Mouse (Mus musculus) T-helper 2 cell (primary cell): ENCODE results near the gene Fbxl17.

Experiments used
- in situ Hi-C: fragments of 300-600 bp; cut with MboI, MseI; formaldehyde crosslinking; loops from one replicate; pipeline ENCODE4 v1.15.1; 2025; ENCODE audit warnings: high pct_unique_total_duplicates

Fbxl17 gene

DNA sequence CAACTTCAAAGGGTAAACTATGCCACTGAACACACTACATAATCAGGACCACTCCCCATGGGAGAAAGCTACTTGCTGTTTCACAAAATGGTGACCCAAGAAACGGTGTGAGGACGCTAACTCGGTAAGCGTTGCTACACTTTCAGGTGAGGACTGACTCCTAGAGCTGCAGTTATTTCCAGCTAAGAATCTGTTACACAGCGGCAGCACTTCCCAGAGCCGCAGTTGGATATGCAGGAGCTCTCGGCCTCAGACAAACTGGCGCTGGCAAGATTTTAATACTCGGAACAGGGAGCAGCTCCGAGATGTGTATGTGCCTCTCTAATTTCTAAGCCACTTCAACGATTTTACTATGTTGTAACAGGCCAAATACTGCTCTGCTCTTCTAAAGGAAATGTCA is 157.4 kb downstream of the Fbxl17 start:
- in situ Hi-C loops: loop anchor here (10.0 kb wide), 1 partner anchor 1032 kb away; no protein-coding TSS in a partner anchor

DNA sequence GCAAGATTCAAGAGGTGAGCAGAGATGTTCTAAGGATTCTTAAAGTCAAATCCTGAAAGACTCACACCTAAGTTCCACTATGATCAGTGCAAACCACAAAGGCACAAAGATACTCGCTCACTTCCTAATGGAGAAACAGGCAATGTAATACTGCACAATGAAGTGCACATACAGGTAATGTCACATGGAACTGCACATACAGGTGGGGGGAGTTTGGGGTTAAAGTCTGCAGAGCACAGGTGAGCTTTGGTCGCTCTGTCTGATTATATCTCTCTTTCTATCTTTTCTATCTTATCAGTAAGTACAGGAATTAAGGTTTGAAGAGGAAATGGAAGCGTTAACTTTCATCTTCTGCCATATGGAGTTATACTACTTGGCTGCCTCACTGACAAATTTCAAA is 158.6 kb downstream of the Fbxl17 start:
- in situ Hi-C loops: loop anchor here (10.0 kb wide), 1 partner anchor 1034 kb away; no protein-coding TSS in a partner anchor

DNA sequence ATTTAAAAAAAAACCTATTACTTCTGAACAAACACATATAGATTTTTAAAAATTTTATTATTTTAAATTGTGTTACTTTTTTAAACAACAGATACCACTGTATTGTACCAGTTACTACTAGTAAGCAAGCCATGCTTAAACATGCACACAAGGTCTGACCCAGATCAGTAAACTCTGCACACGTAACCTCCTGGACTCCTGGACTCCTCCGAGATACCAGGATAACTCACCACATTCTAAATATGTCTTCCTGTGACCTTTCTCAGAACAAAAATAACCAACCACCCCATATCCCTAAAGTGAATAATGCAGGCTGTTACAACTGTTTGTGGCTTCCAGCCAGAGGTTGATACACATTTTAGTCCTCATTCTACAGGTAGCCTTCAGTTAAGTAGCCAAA is 170.9 kb downstream of the Fbxl17 start:
- in situ Hi-C loops: loop anchor here (10.0 kb wide), 1 partner anchor 146 kb away; no protein-coding TSS in a partner anchor

DNA sequence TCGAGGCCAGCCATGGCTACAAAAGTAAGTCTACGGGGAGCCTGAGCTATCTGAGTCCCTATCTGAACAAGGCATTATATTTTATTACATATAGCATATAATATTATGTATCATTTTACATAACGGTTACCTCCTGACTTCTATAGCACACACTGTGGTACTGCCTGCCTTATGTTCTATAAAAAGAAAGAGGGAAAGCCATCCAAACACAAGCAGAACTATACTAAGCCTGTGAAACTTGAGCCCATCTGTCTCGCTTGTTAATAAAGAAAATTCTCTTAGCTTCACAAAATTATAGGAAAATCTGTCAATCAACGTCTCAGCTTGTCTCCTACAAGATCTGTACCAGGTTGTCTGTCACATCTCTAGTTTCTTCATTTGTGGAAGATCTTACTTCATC is 173.6 kb downstream of the Fbxl17 start:
- in situ Hi-C loops: loop anchor here (10.0 kb wide), 1 partner anchor 149 kb away; no protein-coding TSS in a partner anchor

DNA sequence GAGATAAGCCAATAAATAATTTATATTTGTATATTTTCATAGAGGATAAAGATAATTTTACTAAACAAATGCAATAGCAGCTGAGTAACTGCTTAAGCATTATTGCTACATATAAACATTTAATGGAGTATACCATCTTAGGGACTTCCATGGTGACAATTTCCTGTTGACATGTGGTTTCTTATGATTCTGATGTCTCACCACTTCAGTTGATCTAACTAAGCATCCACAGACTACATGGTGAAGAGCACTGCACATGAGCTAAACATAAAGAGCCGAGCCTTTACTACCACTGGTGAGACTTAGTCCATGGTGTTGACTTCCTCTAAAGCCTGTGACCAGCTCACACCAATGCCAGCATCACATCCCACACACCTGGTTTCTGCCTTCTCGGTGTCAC is 175.1 kb downstream of the Fbxl17 start:
- in situ Hi-C loops: loop anchor here (10.0 kb wide), 1 partner anchor 150 kb away; no protein-coding TSS in a partner anchor

DNA sequence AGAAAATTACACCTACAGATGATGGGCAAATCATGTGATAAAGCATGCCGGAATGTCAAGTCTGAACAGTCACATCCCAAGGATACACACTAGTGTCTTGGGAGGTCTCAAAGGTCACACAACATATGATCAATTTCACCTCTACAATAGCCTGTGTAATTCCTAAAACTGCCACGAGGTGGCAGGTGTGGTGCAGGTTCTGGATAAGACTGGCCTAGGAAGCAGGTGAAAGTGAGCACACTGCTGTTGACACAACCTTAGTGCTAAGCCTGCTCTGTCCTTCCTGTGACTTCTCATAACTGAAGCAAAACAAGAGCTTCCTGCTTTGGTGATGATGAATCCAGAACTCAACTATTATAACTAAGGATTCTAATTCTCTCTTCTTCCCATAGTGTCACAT is 175.8 kb downstream of the Fbxl17 start:
- in situ Hi-C loops: loop anchor here (10.0 kb wide), 1 partner anchor 151 kb away; no protein-coding TSS in a partner anchor

DNA sequence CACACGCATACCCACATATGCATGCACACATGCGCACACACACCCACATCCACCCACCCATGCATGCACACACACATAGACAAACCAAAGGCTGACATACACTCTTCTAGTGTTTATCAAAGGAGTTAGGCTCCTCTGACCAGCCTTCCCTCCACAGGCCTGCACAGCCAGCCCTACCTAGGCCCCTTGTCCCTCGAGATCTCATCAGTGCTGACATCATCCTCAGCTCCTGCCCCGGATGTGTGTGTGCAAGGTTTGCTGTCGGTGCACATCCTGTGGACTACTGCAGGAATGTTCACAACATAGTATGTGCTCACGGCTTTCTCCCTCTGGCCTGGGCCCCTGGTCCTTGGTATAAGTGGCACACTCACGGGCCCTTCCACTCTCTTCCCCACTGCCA is 177.0 kb downstream of the Fbxl17 start:
- in situ Hi-C loops: loop anchor here (10.0 kb wide), 1 partner anchor 152 kb away; no protein-coding TSS in a partner anchor

DNA sequence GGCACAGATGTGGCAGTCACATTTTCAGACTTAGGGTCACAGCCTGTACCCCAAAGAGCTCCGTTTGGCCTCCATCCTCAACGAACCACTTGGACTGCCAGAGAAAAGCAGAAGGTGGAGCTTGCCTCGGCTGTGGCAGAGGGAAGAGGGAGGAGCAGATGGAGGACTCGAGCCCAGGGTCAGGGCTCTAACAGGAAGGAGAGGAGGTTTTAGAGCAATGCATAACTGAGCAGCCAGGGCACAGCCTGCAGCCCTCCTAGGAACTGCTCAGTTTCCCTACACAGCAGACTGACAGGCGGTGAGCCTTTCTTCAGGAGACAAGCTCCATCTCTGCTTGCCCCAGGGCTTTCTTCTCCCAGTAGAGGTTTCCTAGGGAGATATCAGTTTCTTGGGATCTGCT is 178.5 kb downstream of the Fbxl17 start:
- in situ Hi-C loops: loop anchor here (10.0 kb wide), 1 partner anchor 154 kb away; no protein-coding TSS in a partner anchor

DNA sequence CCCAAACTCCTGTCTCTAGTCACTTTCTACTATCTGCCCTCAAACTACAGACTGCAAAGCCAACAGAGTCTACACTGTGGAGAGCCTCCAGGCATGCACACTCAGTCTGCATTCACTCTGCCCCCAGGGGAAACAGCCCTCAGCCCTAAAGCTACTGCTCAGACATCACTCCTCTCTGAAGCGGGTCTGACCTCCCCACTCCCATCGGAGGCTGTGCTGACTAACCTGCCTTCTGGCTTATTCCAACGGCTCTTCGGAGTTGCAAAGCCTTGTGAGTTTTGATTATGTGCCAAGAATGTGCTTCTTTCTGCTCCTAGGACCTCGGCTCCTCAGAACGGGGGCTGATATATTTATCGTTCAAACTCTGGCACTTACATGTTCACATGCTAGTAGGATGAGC is 182.3 kb downstream of the Fbxl17 start:
- in situ Hi-C loops: no loop called here

DNA sequence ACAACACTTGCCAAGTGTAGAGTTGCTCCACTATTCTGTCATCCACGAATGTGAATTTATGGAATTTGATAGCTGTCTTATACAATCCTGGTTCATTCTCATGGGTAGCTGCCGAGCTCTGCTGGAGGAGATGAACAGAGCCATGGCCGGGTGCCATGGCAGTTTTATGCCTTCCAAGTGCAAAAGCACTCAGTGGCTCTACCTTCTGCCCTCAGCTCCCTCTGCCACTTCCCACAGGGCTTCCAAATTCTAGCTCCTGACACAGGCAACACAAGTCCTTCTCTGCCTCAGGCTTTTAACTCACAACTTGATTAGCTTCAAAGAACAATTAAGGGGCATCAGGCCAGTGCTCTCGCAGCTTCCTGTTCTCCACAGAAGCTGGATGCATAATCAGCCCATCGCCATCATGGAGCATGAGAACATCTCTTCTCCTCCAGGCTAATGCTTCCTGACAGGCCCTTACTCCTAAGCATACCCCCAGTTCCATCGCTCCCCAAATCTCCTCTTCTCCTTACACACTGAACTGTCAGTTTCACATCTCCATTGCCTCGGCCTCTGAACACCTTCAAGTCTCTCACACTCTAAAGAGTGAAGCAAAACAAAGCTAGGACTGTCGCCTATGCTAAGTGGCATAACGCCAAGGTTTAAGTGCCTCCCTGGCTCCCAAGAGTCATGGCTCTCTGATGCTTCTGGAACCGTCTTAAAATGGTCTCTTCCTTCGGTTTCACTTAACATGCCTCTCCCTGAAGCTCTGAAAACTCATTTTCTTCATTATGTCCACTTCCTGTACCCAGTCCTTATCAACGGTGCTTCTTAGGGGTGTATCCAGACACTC is 184.0 kb downstream of the Fbxl17 start:
- in situ Hi-C loops: no loop called here

DNA sequence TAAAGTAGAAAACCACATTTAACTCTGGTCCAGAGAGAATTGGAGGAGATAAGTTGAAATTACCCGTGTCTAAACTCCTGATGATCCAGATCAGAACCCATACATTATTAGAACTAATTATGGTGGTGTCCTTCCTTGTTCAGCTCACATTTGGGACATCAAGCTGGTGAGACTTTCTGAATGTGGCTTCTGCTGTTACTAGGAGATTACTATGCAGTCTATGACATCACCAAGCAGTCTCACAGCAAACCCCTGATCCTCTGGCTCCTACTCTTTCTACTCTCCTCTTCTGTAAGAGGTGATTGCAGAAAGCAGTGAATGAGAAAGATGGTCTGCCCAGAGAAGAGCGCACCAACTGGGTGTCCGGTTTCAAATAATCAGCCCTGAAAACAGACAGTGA is 187.0 kb downstream of the Fbxl17 start:
- in situ Hi-C loops: no loop called here

DNA sequence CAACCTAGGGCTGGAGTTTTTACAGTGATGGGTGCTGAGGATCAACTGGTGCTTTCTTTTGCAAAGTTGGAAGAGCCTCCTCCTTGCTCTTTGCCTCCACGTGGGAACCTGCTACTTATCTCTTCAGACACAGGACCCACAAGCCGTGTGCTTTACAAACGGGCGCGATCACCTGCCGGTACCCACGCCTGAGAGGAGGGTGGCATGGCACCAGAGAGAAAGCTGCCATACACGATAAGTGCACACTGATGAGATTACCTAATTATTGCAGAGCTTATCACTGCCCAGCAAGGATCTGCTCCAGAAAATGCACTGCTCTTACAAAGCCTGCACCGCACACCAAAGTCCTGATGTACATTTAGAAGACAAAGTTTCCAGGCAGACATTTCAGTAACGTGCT is 187.5 kb downstream of the Fbxl17 start:
- in situ Hi-C loops: no loop called here

DNA sequence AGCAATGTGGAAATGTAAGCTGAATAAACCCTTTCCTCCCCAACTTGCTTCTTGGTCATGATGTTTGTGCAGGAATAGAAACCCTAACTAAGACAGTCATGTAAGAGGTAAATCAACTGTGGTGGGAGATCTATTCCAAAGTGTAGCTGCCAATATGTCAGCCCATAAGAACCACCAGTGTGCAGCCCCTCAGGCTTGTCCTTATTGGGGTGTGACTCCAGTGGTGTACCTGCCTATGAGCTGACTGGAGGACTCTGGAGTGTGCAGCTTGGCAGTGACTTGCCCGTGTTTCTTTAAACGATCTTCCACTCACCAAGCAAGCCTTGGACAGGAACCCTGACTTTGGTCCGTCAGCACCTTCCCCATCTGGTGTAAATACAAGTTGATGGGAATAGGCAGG is 188.2 kb downstream of the Fbxl17 start:
- in situ Hi-C loops: no loop called here

DNA sequence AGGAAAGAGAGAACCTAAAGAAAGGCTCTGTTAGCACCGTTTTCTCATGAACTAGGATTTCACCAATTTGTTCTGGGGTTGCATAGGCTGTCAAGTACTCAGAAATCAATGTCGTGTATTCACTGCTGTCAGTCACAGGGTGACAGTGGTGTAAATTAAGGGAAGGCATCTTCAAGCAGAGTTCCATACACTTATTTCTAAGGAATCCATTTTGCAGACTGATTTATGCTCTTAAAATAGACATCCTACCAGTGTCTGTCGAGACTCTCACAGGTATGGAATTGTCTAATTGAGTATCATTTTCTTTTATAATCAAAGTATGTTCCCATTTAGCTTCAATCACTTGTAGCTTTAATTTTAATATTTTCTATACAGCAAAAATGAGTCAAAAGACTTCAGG is 189.8 kb downstream of the Fbxl17 start:
- in situ Hi-C loops: no loop called here

DNA sequence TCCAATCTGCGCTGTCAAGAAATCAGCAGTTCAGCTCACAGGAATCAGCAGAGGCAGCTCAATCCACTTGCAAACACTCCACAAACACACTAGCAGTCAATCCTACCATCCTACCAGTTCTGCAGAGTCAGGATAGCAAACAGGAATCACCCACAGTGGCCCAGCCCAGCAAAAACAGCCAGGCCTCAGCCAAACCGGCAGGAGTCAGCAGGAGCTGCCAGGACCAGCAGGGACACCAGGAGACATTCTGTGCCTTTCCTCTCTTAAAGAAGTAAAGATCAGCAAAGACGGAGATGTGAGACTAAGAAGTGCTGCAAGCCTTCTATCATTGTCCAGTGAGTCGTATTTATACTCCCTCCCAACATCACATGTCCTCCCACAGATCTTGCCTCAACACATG is 196.0 kb downstream of the Fbxl17 start:
- in situ Hi-C loops: no loop called here

DNA sequence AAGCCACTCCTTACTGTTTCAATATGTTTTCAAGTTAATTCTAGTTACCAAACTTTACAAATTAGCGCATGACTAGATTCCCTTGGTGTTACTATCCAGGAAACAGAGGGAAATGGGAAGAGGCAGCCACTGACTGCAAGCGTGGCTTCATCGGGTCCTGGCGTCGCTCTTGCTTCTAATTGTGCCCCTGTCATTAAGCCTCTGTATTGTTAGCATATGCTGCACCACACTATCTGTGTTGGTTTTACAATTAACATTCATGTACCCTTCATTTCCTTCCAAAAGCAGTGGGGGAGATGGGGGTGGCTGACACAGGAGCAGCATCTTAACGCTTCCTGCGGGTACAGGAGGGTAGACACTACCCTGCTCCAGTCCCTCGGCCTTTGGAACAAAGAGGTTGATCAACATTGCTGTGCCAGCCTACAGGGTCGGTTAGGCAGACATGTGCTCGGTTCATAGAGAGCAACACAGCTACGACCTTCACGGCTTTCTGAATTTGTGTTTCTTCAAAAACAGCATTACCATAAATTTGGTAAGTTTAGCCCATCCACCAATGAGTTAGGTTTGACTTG is 197.9 kb downstream of the Fbxl17 start:
- in situ Hi-C loops: no loop called here

DNA sequence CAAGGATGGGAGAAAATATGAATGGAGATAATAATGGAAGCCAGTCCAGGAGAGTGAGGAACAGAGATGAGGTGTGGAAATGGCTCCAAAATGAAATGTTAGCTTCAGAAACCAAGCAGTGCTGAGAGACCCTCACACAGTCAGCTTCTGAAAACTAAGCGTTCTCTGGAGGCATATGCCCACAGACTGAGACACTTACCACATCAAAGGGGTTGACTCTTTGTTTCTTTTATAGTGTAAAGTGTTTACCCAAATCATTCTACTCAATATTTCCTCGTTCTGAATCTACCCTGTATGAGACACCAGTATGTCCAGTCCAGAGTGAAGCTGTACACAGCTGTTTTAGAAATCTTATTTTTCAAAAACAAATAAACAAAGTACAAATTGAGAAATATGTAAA is 204.3 kb downstream of the Fbxl17 start:
- in situ Hi-C loops: no loop called here

DNA sequence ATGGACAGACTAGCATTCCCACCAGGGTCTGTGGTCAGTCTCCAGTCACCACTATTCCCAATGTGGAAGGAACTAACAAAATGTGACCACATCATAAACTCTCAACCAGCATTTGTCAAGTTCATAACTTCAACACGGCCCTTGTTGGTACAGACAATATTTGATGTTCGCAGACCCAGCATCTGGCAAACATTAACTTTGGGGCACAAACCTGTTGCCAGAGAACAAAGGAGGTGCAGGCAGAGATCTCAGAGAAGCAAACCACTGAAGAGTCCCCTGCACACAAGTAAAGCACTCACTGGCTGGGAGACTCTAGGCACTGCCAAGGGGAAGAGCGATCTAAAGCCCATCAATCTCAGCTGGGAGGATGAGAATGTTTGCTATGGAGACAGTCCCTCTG is 204.9 kb downstream of the Fbxl17 start:
- in situ Hi-C loops: no loop called here

DNA sequence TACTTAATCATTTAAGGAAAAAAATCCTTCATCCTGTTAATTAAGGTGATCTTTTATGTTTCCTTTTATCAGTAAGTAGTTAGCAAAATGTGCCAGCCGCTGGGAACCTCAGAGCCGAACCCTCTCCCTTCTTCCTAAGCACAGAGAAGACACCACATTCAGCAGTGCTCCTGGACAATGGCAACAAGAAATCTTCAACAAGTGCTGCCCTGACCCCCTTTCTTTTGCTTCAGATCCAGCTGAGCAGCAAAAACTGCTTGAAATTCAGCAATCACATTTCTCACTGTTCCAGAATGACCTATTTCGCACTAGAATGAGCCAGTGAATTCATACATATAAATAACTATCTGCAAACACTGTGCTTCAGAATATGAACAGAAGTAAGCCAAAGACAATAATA is 205.8 kb downstream of the Fbxl17 start:
- in situ Hi-C loops: no loop called here

DNA sequence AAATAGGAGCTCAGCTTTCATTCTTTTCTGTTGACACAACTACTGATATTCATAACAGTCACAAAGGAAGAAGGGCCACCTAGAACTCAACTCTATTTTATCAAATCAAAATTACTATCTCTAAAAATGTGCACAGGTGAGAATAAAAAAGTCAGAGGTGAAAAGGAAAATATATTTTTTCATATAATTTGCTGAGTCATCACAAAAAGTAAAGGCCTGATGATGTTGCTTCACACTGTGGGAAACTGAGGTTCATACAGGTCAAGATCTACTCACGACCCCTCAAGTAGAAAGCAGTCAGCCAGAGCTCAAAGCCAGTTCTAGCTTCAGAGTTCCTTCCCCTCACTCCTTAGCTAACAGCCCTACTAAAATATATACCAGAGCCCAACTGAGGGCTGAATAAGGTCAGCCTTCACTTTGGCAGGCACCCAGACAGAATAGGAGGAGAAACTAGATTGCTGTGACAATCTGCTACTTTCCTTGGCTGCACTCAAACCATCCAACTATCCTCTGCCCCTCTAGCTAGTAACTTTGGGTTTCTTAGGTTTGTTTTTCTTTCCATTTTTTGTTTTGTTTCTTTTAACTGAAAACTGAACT is 210.4 kb downstream of the Fbxl17 start:
- in situ Hi-C loops: no loop called here

DNA sequence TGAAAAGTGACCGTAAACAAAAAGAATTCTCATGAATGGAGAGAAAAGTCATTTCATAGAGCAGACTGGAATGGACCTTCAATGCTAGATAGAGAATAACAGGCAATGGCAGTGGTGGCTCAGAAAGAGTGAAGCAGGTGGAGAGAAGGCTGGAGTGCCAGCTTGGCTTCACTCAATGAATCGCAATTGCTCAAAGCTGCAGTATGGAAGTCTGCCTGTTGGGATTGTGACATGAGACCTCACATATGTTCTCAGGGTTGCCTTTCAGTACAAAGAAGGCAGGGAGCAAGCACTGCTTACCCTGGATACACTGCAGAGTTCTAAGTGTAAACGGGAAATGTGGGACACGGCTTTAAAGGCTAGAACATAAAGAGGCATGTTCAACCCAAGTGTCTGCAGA is 211.0 kb downstream of the Fbxl17 start:
- in situ Hi-C loops: no loop called here

DNA sequence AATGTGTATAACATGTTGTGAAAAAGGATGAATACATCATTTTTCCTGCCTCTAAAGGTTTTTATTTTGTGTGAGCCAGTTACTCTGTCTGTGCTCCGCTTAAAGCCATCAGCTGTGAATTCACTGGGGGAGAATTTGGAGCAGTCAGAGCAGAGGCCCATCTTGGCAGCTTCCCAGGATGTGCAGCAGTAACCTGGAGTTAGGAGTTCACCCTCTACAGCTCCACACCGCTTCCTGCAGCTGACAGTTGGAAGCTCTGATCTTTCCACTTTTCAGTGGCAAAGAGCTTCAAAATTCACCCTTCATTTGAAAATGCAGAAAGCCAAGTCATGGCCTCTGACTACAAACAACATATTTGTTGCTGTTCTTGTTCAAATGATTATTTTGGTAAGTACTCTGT is 212.4 kb downstream of the Fbxl17 start:
- in situ Hi-C loops: no loop called here
